Mouse (Mus musculus) right cerebral cortex, postnatal 14 days (tissue): Measurements from ENCODE around the gene Gfer.
"Not testable (repeated sequence)": the region's sequence is repeated elsewhere in the genome, so short reads cannot be mapped to it uniquely, and the experiment has no call there.

Source experiments
- DNase-seq: peaks from one replicate; pipeline ENCODE4 v3.0.0; 2022

Gene Gfer

GRCm38 (mm10) chr17:24722220-24722924 lies 26.4 kb upstream of the Gfer start:
- no peak for DNase-seq

GRCm38 (mm10) chr17:24721383-24721955 lies 25.5 kb upstream of the Gfer start:
- DNase-seq: not testable (repeated sequence)

- not testable (repeated sequence) for DNase-seq
Observed at GRCm38 (mm10) chr17:24720616-24721015, 24.7 kb upstream of the Gfer start.

GRCm38 (mm10) chr17:24719494-24720222 lies 23.7 kb upstream of the Gfer start:
- peak; percentile 99 for DNase-seq

GRCm38 (mm10) chr17:24718938-24719337 lies 23.0 kb upstream of the Gfer start:
- not testable (repeated sequence) for DNase-seq

GRCm38 (mm10) chr17:24717943-24718342 lies 22.0 kb upstream of the Gfer start, which contains the start of the genes Rnf151 and Rps2:
Rnf151 (minus strand) TSS chr17:24718063.
Rps2 (plus strand) TSS chr17:24718116.
- DNase-seq: no peak

- DNase-seq: no peak
Observed at GRCm38 (mm10) chr17:24716166-24716682, 20.3 kb upstream of the Gfer start.

GRCm38 (mm10) chr17:24715556-24715955 lies 19.6 kb upstream of the Gfer start:
- no peak for DNase-seq

GRCm38 (mm10) chr17:24708646-24709045 lies 12.7 kb upstream of the Gfer start:
- DNase-seq: no peak

GRCm38 (mm10) chr17:24707801-24708425 lies 12.0 kb upstream of the Gfer start:
- no peak for DNase-seq

- DNase-seq: peak; percentile 94
Observed at GRCm38 (mm10) chr17:24706982-24707800, 11.2 kb upstream of the Gfer start, which contains the start of gene Tbl3. Tbl3 (minus strand) TSS chr17:24707660.

- no peak for DNase-seq
Observed at GRCm38 (mm10) chr17:24705821-24706220, 9.9 kb upstream of the Gfer start.

- DNase-seq: no peak
Observed at GRCm38 (mm10) chr17:24701251-24701650, 5.3 kb upstream of the Gfer start.

GRCm38 (mm10) chr17:24699473-24699872 lies 3.5 kb upstream of the Gfer start:
- DNase-seq: no peak

- no peak for DNase-seq
Observed at GRCm38 (mm10) chr17:24698715-24699114, 2.8 kb upstream of the Gfer start.

GRCm38 (mm10) chr17:24697985-24698384 lies 2.0 kb upstream of the Gfer start:
- no peak for DNase-seq

- DNase-seq: no peak
Observed at GRCm38 (mm10) chr17:24695326-24696010, 488 bp downstream of the Gfer start.

GRCm38 (mm10) chr17:24692385-24692784 lies 3.6 kb downstream of the Gfer start:
- DNase-seq: no peak

GRCm38 (mm10) chr17:24689251-24690081 lies 6.5 kb downstream of the Gfer start, which contains the start of gene Syngr3:
Syngr3 (minus strand) TSS chr17:24689955.
- DNase-seq: peak; percentile 57

GRCm38 (mm10) chr17:24687599-24687998 lies 8.4 kb downstream of the Gfer start:
- no peak for DNase-seq
